Mouse (Mus musculus) E14TG2a.4 (cell line): ENCODE results near the gene Olfr25.

ENCODE experiments used
- H3K27me3 ChIP-seq: 2 replicates; pipeline ENCODE4 v1.6.1; 2014; ENCODE audit warnings: low read length, control low read depth; ENCODE audit not compliant: insufficient read depth
- H3K36me3 ChIP-seq: 2 replicates; pipeline ENCODE4 v1.6.1; 2014; ENCODE audit warnings: low read length, control low read depth; ENCODE audit not compliant: insufficient read depth
- H3K4me1 ChIP-seq: replicated peaks from 2 replicates; pipeline ENCODE4 v1.6.1; 2014; ENCODE audit warnings: low read depth, low read length, control low read depth
- H3K4me3 ChIP-seq: replicated peaks from 2 replicates; pipeline ENCODE4 v1.5.1; 2014; ENCODE audit warnings: mild to moderate bottlenecking, low read length
- H3K9me3 ChIP-seq: 2 replicates; pipeline ENCODE4 v1.6.1; 2014; ENCODE audit warnings: low read length, control low read depth
- CTCF ChIP-seq: conservative IDR thresholded peaks from 2 replicates; pipeline ENCODE4 v1.5.1; 2014; ENCODE audit warnings: low read length
- NANOG ChIP-seq: IDR thresholded peaks from 2 replicates; pipeline ENCODE4 v1.6.1; 2014; ENCODE audit warnings: borderline replicate concordance, low read length, mixed read lengths
- POU5F1 ChIP-seq: IDR thresholded peaks from 2 replicates; pipeline ENCODE4 v1.6.1; 2014; ENCODE audit warnings: low read length, borderline replicate concordance

Olfr25 gene

DNA sequence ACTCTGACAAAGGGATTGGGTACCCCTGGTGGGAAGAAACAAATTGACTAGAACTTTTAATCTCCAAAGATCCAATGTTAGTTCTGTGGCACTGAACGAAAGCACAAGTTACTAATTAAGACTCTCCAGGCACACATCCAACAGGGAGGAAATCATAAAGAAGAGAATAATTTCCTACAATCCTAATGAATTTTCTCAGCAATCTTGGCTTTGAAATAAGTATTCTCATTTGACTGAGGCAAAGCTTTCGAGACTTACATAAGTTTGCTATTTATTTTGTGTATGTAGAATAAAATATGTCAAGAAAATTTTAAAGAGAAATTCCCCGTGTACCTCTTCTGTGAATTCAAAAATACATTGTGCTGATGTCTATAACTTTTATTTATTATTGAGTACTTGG, at the start of gene Olfr25:
Gene Olfr25 (plus strand): TSS at position 301 of the 400 bp plus-strand sequence.
- Histone ChIP-seq H3K4me1 (no peaks in the 10 kb centered on the region), H3K36me3 (no peaks in the 10 kb centered on the region), H3K9me3 (peaks cover 5% of the 10 kb centered on the region; the same call in 1 of the 2 replicates), H3K4me3 (no peak within 1 kb of the TSS), H3K27me3 (no peaks in the 10 kb centered on the region)
- no peak for TF ChIP-seq CTCF
- no peak for TF ChIP-seq POU5F1
- TF ChIP-seq NANOG = no peak

DNA sequence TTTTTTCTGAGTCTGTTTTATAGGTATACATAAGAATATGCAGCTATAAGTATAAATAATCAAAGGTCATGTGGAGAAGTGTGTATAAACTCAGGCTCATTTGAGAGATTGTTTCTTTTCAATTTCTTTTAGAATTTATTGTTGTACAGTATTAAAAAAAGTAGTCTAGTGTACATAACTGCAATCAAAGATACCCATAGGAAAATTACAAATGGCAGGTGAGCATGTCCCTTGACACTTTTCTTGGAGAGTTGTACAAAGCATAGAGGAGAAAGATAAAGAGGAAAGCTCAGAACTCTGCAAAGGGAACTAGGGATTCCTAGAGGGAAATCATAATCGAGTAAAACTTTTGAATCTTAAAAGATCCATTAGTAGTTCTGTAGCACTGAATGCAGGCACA, 38.1 kb upstream of the Olfr25 start, which contains the start of gene Olfr896-ps1:
Gene Olfr896-ps1 (plus strand): TSS at position 301 of the 400 bp plus-strand sequence.
- Histone ChIP-seq H3K36me3 (no peaks in the 10 kb centered on the region), H3K4me3 (no peak within 1 kb of the TSS), H3K4me1 (no peaks in the 10 kb centered on the region), H3K27me3 (no peaks in the 10 kb centered on the region), H3K9me3 (no peaks in the 10 kb centered on the region)
- TF ChIP-seq NANOG (no peak), CTCF (no peak), POU5F1 (no peak)

DNA sequence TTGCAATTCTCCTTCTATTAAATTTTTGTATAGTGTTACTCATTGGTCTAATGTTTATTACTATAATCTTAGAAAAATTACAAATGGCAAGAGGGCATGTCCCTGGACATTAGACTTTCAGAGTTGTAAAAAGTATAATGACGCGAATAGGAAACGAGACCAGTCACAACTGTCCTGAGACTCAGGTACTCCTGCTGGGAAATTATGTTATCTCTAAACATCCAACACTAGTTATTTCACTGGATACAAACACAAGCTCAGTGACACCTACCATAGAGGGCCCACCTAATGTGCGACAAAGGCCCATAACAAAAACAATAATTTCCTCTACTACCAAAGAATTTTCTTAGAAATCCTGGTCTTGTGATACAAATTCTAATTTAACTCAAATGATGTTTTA, 19.3 kb downstream of the Olfr25 start, which contains the start of gene Olfr898:
Gene Olfr898 (plus strand): TSS at position 301 of the 400 bp plus-strand sequence.
- Histone ChIP-seq H3K9me3 (0 out of 2 replicates have a peak, but pooled peaks cover 7% of the 10 kb centered on the region), H3K4me3 (no peak within 1 kb of the TSS), H3K4me1 (no peaks in the 10 kb centered on the region), H3K36me3 (no peaks in the 10 kb centered on the region), H3K27me3 (no peaks in the 10 kb centered on the region)
- no peak for TF ChIP-seq CTCF
- no peak for TF ChIP-seq POU5F1
- TF ChIP-seq NANOG = no peak

DNA sequence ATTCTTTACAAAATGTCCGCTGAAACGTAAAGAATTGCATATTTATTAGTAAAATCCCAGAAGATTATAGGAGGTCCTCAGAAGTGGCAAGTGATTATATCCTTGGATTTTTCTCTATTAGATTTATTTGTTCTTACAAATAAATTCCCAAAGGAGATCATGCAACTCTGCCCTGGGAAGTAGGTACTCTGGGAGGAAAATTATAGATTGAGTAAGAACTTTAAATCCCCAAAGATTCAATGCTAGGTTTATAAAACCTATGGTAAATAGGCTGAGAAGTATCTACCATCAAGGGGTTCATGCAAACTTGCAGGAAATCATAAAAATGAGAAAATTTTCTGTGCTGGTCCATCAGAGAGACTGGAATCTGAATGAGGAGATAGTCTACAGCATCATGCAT, 37.7 kb downstream of the Olfr25 start, which contains the start of gene Olfr250:
Gene Olfr250 (plus strand): TSS at position 301 of the 400 bp plus-strand sequence.
- TF ChIP-seq CTCF = no peak
- TF ChIP-seq NANOG = no peak
- no peak for TF ChIP-seq POU5F1
- Histone ChIP-seq H3K36me3 (no peaks in the 10 kb centered on the region), H3K27me3 (no peaks in the 10 kb centered on the region), H3K4me3 (no peak within 1 kb of the TSS), H3K4me1 (no peaks in the 10 kb centered on the region), H3K9me3 (no peaks in the 10 kb centered on the region)

DNA sequence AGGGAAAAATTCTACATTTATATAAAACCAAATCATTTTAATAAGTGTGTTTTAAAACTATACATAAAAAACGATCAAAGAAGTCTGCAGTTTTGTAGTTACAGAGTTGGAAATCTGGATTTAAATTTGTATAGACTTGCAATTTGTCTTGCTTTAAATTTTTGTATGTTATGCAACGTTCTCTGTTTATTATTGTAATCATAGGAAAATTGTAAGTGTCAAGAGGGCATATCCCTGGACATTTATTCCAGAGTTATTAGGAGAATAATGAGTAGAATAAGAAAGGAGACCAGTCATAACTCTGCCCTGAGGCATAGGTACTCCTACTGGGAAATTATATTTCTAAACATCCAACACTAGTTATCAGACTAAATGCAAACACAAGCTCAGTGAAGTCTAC, 47.9 kb downstream of the Olfr25 start, which contains the start of gene Olfr251:
Gene Olfr251 (plus strand): TSS at position 301 of the 400 bp plus-strand sequence.
- no peak for TF ChIP-seq POU5F1
- TF ChIP-seq NANOG = no peak
- no peak for TF ChIP-seq CTCF
- Histone ChIP-seq H3K27me3 (no peaks in the 10 kb centered on the region), H3K36me3 (no peaks in the 10 kb centered on the region), H3K4me1 (no peaks in the 10 kb centered on the region), H3K9me3 (no peaks in the 10 kb centered on the region), H3K4me3 (no peak within 1 kb of the TSS)
